Mouse (Mus musculus) frontal cortex, postnatal 25 days (tissue): Measurements from ENCODE around the gene Luzp2.

Experiments
- DNase-seq, 2 experiments: peaks; one replicate each; pipeline ENCODE4 v3.0.0; 2022; ENCODE audit warnings: low spot score in 2 of 2

Luzp2 gene

DNA sequence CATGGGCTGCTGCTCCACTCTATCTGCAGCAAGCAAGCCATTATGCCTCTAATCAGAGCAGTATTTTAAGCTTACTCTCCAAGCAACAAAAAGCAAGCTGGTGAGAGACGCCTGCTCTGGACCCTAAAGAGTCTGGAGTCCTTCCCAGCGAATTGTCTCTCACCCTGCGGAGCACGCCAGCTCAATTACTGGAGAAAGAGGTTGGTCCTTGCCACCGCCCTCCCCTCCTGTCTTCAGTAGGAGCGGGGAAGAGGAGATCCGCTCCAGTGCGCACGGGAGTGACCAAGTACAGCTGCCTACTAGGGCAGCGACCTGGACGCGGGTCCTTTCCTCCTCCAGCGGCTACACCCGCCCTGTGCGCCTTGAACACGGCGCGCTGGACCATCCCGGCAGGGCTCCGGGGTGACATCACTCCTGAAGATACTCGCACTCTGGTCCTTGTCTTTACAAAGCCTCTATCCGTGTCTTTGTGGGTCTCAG is at the start of gene Luzp2:
Gene Luzp2, plus strand, starts transcription at position 127 of the 480 bp plus-strand sequence.
- DNase-seq = peak; percentile 30 to 32

DNA sequence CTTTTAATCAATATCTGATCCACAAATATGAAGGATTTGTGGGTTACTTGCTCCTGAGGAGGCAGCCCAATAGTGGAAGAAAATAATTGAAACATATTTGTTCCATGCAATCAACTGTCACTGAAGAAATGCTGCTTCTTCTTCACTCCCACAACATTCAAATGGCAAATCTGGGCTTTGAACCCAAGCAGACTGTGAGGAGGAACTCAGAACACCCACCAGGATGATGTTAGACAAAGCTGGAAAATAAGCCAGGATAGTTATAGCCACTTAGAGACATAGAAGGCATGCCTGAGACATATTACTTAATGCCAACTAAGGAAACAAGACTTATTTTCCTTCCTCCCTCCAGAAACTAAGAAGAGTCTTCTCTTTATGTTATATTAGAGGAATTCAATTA is 47.8 kb upstream of the Luzp2 start:
- no peak for DNase-seq

DNA sequence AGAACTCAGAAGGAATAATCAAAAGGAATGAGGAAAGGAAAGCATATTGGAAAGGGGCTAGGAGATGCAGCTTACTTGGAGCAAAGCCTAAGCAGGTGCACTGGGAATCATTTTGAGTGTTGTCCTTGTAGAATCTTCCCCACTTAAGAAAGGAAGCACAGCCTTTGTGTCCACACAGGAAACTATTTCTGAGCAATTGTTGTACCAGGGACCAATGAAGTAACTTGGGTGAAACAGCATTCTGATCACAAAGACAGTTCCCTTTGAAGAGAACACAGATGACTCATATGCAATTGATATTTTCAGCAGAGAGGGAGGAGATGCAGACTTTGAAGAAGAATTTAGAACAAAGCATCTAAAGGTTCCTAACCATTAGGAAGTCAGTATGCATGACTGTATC is 16.7 kb upstream of the Luzp2 start:
- no peak for DNase-seq

DNA sequence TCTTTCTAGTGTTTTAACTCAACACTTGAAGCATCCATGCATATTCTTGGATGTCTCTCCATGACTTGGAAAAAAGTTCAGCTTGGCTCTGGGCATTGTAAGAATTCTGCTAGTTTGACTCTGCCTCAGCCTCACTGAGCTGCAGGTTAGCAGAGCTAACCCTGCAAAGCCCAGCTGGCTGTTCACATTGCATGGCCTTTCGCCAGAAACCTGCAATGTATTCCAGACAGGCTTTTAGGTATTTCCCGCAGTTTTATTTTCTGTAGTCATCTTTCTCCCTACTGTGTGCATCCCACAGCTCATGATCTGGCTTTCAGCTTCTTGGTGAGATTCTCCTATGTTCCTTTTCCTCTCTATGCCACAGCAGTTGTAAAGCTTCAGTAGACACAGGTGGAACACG is 6.5 kb upstream of the Luzp2 start:
- no peak for DNase-seq

DNA sequence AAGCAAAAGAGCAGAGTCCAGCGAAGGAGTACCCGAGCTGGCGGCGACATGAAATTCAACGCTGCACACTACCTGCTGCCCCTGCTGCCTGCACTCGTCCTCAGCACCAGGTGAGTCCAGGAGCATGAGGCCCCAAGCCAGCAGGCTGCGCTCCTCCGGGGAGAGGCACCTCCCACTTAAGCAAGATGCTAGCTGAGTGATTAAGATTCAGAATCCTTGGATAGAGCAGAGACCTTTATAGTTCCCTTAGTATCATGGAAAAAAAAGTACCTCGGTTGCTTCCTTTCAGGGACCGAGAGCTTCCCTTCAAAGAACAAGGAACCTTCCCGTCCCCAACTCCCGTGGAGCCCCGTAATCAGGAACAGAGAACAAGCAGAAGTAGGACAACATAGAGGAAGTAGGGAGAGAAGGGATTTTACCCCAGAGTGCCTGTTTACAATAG is 634 bp downstream of the Luzp2 start:
- DNase-seq = peak; percentile 25 to 34

DNA sequence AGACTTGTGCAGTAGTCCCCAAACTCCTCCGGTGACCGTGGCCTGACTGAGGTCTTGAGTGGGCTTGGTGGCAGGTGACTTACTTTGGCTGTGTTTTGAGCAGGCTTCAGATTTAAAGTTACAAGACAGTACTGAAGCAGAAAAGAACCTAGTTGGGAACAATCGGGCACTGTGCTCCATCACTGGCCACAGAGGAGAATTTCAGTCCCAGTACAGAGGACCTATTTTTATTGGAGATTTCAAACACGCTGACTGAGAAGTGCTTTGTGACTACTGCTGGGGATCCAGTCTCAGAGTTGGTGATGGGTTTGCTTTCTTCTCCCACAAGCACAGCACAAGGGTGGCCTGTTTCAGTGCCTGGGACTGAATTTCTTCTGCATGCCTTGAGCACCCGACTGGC is 1.1 kb downstream of the Luzp2 start:
- peak in 1 of 2 experiments; percentile 11 for DNase-seq

DNA sequence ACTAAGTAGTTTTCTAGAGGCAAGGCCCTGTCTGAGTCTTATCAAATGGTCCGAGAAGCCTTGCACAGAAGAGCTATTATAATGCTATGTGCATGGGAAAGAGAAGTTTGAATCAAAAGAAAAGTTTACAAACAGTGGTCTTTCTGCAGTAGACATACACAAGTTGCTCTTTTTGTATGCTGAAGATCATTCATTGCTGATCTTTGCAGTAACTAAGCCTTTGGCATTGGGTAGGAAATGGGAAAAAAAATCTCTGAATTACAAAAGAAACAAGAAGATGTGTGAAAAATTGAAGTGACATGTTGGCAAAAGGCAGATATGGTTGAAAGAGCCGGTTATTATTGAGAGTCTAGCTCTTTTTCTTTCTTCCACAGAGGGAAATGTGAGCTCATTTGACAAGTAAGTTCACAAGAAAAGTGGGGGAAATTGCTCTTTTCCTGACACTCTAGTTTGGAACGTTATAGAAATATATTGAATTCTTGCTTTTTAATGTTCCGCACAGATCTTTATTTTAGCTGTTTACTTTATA is 7.6 kb downstream of the Luzp2 start:
- DNase-seq = no peak

DNA sequence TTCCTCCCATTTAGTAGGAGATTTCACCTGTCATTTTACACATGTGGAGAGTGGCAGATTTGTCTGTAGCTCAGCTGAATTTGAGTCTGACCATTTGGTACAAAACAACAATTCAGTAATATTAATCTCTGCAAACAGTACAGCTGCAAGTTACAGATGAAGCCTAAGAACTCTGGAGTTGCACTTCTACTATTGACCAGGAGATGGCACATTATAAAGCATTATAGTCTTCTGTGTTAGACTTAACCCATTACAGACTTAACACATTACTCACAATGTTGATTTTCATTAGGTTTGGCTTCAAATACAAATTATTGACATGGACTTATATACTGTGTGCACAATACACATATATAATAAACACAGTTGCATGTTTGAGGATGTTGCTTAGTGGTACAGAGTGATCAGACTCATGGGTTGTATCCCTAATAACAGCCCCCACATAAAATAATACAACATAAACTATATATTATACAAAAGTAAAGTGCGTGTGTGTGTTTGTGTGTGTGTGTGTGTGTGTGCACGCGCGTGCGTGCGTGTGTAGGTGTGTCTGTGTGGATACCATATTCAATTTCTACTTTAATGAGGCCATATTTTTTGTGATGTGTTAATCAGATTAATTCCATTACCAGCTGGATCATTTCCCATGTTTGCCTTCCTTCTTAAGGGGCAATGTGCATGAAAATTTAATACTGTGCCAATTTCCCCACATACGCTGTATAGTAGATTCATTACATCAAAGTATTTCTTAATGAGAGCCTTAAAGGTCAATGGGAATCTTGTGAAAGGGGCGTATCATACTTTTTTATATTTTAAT is 10.8 kb downstream of the Luzp2 start:
- DNase-seq = no peak

DNA sequence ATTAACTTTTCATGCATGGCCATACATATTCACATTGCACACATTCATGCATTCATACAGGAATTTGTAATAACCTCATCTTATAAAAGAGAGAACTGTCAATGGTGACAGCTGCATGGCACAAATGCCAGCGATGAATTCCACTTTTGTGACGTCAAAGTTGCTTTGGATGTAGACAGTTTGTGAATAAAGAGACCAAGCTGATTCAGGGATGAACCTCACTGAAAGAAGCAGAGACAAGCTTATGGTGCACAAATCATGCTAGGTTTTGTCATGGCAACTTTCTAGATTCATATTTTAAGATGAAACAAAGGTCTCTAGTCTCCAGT is 11.4 kb downstream of the Luzp2 start:
- no peak for DNase-seq

DNA sequence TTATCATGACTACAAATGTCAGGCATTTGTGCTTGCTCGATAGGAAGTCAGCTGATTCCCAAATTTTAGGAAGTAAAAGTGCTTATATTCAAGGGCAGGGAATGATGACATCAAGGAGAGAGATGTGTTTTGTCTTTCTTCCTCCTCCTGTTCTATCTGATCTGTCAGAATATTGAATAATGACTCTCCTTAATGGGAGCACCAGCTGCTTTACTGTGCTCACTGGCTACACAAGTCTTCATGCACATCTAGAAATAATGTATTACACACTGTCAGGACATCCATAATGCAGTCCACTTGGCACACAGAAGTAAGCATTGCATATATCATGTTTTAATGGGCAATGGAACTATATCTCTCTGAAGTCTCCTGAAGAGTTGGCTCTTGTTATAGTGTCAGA is 17.6 kb downstream of the Luzp2 start:
- DNase-seq = no peak

DNA sequence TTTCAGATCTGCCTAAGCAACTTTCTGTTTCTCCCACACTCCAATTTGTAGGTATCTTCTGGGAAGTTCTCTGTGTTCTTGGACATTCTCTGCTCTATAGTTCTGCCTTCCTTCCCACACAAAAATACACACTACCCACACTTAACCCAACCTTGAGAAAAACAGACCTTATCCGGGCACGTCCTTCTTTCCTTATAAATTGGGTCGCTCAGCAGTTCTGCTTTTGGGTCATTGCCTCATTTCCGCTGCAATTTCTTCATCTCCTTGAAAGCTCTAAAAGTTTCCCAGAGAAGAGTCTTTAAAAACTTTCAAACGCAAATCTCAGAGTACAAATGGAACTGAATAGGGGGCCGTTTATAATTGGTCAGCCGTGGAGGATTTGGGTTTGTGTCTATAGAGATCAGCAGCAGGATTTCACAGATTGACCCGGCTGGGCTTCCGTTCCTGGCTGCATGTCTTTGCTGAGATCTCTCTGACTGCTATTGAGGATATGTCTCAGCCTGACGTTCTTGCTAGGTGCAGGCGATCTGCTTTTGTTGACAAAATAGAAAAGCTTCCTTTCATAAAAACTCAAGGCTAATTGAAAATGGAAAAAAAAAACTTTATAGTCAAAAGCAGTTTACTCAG is 26.0 kb downstream of the Luzp2 start:
- DNase-seq = no peak

DNA sequence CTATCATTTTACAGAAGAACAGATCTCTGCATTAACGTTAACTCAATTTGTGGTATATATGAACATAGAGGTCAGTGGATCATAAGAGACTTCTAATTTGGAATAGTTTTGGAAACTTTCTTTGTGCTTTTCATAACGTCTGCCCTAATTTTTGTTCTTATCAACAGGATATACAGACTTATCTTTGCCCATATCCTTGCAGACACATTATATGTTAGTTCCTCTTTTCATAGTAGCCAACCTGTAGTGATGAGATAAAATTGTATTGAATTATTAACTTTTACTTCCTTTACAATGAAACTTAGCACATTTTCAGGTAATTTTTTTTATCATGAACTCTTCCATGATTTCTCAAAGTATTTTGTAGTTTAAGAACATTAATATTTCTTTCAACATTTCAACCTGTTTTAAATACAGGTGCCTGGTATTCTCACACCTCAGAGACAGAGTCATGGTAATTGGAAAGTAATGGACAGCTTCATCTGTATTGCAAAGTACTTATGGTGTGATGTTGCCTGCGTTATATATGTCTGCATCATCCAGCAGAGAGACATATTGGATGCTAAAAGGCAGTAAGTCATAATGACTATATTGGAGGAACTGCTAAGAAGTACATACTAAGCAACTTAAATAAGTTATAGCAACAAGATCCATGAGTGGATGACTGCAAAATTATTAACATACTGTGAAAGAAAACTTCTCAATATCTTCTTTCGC is 43.8 kb downstream of the Luzp2 start:
- DNase-seq = no peak

DNA sequence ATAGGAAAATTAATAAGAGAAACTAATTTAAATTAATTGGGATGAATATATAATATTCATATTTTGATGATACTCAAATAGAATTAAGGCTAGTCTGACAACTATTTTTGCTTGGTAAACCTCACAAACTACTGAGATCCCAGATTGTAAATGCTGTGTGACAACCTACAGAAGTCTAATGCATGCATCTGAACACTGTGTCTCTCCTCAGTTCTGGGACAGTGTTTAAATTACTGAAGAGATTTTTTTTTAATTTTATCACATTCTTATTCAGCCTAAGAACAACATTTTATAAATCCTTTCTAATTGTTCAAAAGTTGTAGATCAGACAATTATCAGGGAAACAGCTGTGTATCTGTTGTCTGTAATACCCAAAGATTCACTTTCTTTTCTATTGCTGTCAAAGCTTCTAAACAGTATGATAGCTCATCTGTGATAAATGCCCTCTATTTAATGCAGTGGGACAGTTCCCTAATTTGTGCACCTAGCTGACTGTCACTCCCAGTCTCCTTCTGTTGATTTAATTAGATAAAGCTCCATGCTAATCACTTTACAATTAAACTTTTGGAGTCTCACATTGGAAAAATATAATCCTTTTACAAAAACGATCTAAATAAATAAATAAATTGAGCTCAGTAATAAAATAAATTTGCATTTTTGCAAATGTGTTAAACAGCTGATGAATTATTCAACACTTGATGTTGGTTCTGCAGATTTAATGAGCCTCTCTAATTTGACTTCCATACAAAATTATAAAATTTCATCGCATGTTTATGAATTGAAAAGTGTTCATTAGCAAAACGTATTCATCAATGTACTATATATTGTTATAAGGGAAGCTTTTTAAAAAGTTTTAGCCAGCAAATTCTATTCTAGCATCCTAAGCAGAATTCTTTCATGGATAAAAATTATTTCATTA is 58.7 kb downstream of the Luzp2 start:
- DNase-seq = no peak

DNA sequence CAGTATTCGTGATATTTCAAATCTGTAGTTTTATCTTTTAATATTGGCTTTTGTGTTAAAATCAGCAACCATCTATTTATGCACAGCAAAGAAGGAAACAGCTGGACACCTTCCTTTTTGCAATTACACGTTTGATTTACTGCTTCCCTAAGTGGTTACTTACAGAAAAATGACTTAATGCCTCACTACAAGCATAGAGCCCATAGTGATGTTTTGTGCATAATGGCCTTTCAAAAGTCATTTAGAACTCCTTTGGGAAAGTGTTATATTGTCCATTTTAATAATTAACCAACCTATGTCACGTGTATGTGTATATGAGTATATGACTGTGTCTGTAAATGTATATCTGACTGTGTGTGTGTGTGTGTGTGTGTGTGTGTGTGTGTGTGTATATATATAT is 63.3 kb downstream of the Luzp2 start:
- no peak for DNase-seq

DNA sequence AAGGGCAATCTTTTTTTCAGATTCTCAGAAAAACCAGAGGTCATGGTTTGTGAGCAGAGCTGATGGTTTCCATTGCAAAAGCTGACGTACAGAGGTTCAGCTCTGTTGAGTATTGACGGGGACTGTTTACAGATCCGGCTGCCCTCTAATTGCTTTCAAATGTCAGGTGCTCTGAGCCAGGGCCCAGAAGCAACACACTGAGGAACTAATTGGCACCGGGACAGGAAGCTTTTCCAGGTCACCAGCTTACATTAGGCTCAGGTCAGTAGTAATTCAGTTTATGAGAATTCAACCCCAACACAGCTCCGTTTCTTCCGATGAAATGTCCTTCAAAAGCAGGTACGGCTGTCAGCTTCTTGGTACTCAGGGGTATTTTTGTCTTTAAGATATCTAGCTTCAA is 74.7 kb downstream of the Luzp2 start:
- DNase-seq = no peak

DNA sequence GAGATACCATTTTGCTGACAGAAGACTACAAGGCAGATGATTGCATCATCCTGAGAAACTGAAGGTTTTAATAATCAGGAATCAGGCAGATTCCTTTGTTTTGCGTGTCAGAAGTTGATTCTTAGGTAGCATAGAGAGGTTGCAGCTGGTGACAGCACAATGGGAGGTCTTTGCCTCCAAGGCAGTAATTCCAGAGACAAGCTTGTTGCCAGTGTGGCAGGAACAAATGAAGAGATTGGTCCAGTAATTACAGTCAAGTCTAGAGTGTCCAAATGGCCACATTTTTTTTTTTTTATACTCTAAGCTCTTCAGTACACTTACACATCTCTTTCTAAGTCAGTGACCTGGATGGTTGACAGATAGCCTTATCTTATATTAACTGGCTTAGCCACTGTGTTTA is 78.7 kb downstream of the Luzp2 start:
- no peak for DNase-seq

DNA sequence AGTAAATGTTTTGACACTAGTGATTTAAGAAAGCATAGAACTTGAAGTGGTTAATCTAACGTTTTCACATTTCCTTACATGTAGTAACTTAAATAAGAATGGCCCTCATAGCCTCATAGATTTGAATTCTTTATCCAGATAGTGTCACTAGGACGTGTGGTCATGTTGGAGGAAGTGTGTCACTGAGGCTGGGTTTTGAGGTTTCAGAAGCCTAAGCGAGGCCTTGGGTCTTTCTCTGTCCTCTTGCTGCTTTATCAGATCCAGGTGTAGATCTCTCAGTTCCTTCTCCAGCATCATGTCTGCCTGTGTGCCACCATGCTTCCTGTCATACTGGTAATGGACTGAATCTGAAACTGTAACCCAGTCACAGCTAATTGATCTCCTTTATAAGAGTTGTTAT is 86.7 kb downstream of the Luzp2 start:
- no peak for DNase-seq

DNA sequence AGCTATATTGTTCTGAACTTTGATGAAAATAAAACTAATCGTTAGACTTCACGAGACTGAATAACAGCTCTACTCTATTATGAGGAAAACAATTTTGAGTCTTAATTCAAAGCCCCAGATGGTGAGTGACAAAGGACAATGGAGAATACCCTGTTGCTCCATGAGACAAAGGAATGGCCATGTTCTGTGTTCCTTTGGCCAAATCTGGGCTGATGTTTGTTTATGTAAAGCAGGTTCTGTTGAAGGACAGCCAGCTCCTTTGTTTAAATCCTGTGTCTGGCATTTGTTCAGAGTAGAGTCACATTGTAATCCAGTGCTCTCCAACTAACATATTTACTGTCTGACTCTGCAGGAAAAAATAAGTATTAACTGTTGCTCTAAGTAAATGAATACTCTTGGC is 121.5 kb downstream of the Luzp2 start:
- DNase-seq = no peak

DNA sequence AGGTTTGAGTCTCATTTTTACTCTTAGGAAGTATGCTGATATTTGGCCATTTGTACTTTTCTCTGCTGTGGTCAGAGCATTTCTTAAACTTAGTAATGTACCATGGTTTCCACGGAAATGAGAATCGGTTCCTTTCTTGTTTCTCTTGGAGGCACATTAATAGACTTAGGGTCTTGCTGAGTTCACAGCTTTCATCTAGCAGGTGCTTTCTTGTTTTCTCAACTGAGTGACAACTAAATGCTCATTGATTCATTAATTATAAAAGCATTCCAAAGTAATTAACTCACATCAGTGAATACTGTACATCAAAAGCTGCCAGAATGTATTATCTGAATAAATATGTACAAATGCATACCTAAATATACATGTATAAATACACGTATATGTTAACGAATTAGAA is 127.4 kb downstream of the Luzp2 start:
- no peak for DNase-seq

DNA sequence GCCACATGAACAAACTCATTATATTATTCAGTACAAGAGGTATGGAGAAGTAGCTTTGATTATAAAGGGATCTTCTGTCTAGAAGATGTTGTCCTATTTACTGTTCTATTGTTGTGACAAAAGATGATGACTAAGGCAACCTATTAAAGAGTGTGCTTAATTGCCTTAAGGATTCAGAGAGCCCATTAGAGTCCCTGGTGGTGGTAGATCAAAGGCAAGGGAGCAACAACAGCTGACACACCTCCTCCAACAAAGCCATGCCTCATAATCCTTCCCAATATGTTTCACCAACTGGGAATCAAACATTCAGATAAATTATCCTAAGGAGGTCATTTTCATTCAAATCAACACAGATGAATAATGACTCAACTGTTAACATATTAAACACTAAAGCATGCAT is 142.1 kb downstream of the Luzp2 start:
- DNase-seq = no peak

DNA sequence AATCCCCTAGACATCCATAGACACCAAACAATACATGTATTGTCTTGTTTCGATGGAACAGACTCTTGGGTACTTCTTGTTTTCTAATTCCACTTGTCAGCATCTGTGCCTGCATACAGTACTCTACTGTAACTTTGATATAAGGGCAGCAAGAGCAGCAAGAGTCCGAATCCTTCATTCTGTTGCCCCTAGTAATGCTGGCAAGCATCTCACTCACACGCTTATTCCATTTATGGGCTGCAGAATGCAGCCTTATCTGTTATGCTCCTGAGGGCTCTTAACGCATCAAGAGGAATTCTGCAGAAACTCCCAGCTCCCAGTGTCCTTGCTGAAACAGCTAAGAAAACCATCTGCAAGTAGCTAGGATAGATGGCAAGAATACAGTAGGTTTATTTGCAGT is 145.3 kb downstream of the Luzp2 start:
- no peak for DNase-seq

DNA sequence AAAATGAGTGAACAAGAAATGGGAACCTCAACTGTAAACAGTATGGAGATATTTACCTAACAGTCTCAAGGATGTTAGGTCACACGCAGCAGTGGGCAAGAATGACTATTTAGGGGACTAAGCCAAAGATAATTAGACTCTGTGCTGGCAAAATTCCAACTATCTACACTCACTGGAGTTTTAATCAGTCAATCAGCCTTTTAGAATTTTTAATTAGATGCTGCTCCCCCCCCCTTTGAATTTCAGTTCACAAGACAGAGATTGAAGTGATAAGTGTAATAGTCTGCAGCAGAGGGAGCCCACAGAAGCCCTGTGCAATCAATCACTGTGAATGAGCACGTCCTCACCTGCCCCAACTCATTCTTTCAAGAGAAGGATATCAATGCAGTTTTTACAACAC is 165.1 kb downstream of the Luzp2 start:
- no peak for DNase-seq
